Mouse (Mus musculus): Measurements from ENCODE around the gene Ndufaf2.
A peak's percentile ranks its signal among the peaks of the same experiment; 100 is the strongest.

The Ndufaf2 gene

GRCm38 (mm10) chr13:108015166-108015565 lies 143.3 kb downstream of the Ndufaf2 start:
- no peak for DNase-seq

- peak; percentile 60 to 69 for DNase-seq
These were observed 144.6 kb downstream of the Ndufaf2 start for GRCm38 (mm10) chr13:108013839-108014238.

- DNase-seq = peak in 1 of 2 experiments; percentile 18
These were observed 145.3 kb downstream of the Ndufaf2 start for GRCm38 (mm10) chr13:108013110-108013509.

- DNase-seq = no peak
These were observed 150.6 kb downstream of the Ndufaf2 start for GRCm38 (mm10) chr13:108007861-108008260.

- no peak for DNase-seq
These were observed 162.1 kb downstream of the Ndufaf2 start for GRCm38 (mm10) chr13:107996301-107996700.

GRCm38 (mm10) chr13:107995211-107995610 lies 163.2 kb downstream of the Ndufaf2 start:
- DNase-seq = no peak

GRCm38 (mm10) chr13:107992573-107992972 lies 165.8 kb downstream of the Ndufaf2 start:
- no peak for DNase-seq

- DNase-seq = no peak
These were observed 173.8 kb downstream of the Ndufaf2 start for GRCm38 (mm10) chr13:107984641-107985040.

- DNase-seq = no peak
These were observed 174.2 kb downstream of the Ndufaf2 start for GRCm38 (mm10) chr13:107984186-107984585.

GRCm38 (mm10) chr13:107983231-107983847 lies 175.1 kb downstream of the Ndufaf2 start:
- DNase-seq = no peak

- no peak for DNase-seq
These were observed 179.0 kb downstream of the Ndufaf2 start for GRCm38 (mm10) chr13:107979461-107979860.

GRCm38 (mm10) chr13:107976886-107977656 lies 181.4 kb downstream of the Ndufaf2 start:
- DNase-seq = no peak

GRCm38 (mm10) chr13:107972451-107972850 lies 186.0 kb downstream of the Ndufaf2 start:
- DNase-seq = no peak

- DNase-seq = no peak
These were observed 186.6 kb downstream of the Ndufaf2 start for GRCm38 (mm10) chr13:107971868-107972267.

- DNase-seq = peak; percentile 49 to 57
These were observed 187.8 kb downstream of the Ndufaf2 start for GRCm38 (mm10) chr13:107970422-107971142.

- DNase-seq = no peak
These were observed 188.4 kb downstream of the Ndufaf2 start for GRCm38 (mm10) chr13:107969961-107970391.

GRCm38 (mm10) chr13:107964616-107965015 lies 193.8 kb downstream of the Ndufaf2 start:
- DNase-seq = no peak

GRCm38 (mm10) chr13:107963471-107963870 lies 195.0 kb downstream of the Ndufaf2 start:
- peak; percentile 31 to 75 for DNase-seq

- no peak for DNase-seq
These were observed 195.7 kb downstream of the Ndufaf2 start for GRCm38 (mm10) chr13:107962741-107963140.

- DNase-seq = peak; percentile 60 to 78
These were observed 196.5 kb downstream of the Ndufaf2 start for GRCm38 (mm10) chr13:107961972-107962371.

GRCm38 (mm10) chr13:107961501-107961900 lies 196.9 kb downstream of the Ndufaf2 start:
- DNase-seq = peak; percentile 25 to 55

- DNase-seq = no peak
These were observed 197.9 kb downstream of the Ndufaf2 start for GRCm38 (mm10) chr13:107960549-107960948.

- no peak for DNase-seq
These were observed 198.5 kb downstream of the Ndufaf2 start for GRCm38 (mm10) chr13:107959891-107960290.

All from kidney, postnatal 25 days (tissue).